Mouse (Mus musculus): ENCODE results near the gene Hoxc10. TPM values are rescaled to one million over a fixed set of nuclear protein-coding genes. Genes with fewer than 3 reads are reported as not detected.

Hoxc10 gene
- polyA plus RNA-seq, 1 experiment from 2014 or later, result not detected

DNA sequence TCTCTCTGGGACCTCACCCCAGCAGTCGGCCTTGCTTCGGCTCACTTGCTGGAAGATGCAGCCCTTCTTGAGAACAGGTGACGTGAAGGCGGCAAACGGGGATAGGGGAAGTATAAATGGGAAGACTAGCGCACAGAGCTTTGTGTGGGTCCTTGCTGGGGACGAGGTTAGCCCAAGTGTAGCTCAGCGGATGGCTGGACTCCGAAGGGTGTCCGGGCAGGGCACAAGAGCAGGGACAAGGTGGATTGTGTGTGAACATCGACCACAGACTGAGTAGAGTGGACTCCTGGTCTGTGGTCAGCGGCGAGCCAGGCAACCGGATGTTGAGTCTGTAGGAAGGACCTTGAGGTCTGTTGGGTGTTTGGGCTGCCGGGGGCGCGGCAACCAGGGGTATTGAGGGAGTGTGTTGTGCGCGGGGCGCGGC lies 9.1 kb downstream of the Hoxc10 start:
- Histone ChIP-seq H3K9ac (no peak overlapping the region), H3K9me3 (no peaks in the 10 kb centered on the region), H3K36me3 (no peaks in the 10 kb centered on the region), H3K4me1 (replicated peaks) (no peaks in the 10 kb centered on the region), H3K27ac (replicated peaks) (no peak overlapping the region), H3K4me3 (no peak overlapping the region), H3K4me2 (no peak overlapping the region), H3K27me3 (peaks cover 90% of the 10 kb centered on the region)
- ATAC-seq (ENCODE audit: low FRiP score, low read depth), result no peak
- WGBS, result under 1% methylated on average over 21 of the region's 21 CpGs

DNA sequence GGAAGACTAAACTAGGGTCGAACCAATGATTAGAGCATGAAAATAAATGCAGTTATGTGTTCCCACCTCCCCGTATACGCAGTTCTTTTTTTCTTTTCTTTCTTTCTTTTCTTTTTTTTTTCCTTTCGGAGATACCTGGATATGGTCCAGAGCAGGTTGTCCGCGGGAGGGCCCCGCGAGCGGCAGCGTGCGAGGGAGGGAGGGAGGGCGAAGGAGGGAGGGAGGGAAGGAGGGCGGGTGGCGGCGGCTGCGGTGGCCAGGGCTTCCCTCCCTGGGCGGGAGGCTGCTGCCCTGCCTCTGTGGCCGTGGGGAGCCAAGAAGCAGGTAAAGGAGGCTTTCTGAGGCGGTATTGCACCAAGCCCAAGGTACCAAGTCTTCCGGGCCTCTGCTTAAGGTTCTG lies 9.6 kb downstream of the Hoxc10 start, which contains the start of gene Hoxc9:
Gene Hoxc9, plus strand, starts transcription at position 269 of the 400 bp plus-strand sequence.
- H3K9ac ChIP-seq, result no peak within 1 kb of the TSS
- WGBS, result under 1% methylated on average over 8 of the region's 20 CpGs
- no peaks in the 10 kb centered on the region for H3K4me1 ChIP-seq (replicated peaks)
- H3K27ac ChIP-seq (replicated peaks), result no peak within 1 kb of the TSS
- H3K36me3 ChIP-seq, result no peaks in the 10 kb centered on the region
- H3K27me3 ChIP-seq, result peaks cover 90% of the 10 kb centered on the region
- H3K4me2 ChIP-seq, result no peak within 1 kb of the TSS
- H3K4me3 ChIP-seq, result no peak within 1 kb of the TSS
- H3K9me3 ChIP-seq, result no peaks in the 10 kb centered on the region
- no peak for ATAC-seq (ENCODE audit: low FRiP score, low read depth)

DNA sequence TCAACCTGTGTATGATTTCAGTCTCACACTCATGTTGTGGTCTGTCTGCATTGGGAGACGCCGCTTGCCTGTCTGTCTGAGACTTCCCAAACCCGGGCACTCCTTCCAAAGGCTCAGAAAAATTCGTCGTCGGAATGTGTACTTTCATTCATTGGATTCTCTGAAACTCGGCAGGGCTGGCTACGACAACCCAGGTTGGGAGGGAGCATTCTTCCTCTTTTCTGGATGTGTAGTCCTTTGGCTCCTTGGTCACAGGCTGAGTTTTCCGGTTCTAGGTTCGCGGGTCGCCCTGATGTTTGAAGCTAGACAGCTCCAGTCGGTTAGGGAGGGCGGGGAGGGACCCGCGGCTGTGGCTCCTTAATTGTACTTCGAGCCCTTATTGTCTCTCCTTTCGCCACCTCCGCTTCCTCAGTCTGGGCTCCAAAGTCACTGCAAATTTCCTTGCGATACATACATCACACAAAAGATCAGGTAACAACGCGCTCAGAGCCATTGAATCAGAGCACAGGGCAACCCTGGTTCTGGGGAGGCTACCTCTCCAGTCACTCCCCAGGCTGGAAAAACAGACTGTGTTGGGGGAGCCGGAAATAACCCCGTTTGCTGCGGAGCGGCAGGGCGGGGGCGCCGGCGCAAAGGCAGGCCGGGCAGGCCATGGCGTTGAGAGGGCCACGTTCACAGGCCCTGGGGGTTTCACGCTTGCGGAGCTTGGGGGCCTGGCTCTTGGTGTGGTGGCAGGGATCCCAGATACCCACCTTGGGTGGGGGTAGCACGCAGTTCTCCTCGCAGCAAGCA lies 10.2 kb downstream of the Hoxc10 start:
- no peaks in the 10 kb centered on the region for H3K9me3 ChIP-seq
- no peak overlapping the region for H3K27ac ChIP-seq (replicated peaks)
- H3K9ac ChIP-seq, result no peak overlapping the region
- no peaks in the 10 kb centered on the region for H3K36me3 ChIP-seq
- H3K4me2 ChIP-seq, result no peak overlapping the region
- under 1% methylated on average over 37 of the region's 37 CpGs for WGBS
- no peak overlapping the region for H3K4me3 ChIP-seq
- no peak for ATAC-seq (ENCODE audit: low FRiP score, low read depth)
- H3K4me1 ChIP-seq (replicated peaks), result peaks cover 6% of the 10 kb centered on the region
- peaks cover 90% of the 10 kb centered on the region for H3K27me3 ChIP-seq

DNA sequence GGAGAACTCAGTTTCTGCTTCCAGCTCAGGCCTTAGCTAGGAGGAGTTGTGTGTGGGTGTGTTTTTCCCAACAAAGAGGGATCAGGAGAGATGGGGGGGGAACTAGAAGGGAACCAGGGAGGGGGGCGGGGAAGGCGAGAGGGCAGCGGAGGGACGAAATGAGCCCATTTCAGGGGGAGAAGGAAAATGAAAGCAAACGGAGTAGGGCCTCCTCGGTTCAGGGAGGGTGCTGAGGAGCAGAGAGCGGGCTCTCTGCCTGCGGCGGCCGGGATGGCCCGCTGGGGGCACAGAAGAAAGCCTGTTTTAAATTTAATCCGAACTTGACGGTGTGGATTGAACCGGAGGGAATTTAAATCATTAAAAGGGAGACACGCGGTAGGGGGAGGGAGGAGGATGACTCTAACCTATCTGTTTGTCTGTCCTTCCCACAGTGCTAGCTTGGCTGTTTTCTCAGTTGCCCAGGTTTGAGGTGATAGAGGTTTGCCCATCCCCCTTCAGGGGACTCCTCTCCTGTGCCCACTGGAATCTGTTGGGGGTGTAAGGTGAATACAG lies 10.9 kb downstream of the Hoxc10 start:
- Histone ChIP-seq H3K4me2 (no peak overlapping the region), H3K27ac (replicated peaks) (no peak overlapping the region), H3K4me3 (no peak overlapping the region), H3K9ac (no peak overlapping the region), H3K27me3 (peaks cover 90% of the 10 kb centered on the region), H3K4me1 (replicated peaks) (peaks cover 9% of the 10 kb centered on the region), H3K9me3 (no peaks in the 10 kb centered on the region), H3K36me3 (no peaks in the 10 kb centered on the region)
- WGBS, result under 1% methylated on average over 16 of the region's 16 CpGs
- no peak for ATAC-seq (ENCODE audit: low FRiP score, low read depth)

DNA sequence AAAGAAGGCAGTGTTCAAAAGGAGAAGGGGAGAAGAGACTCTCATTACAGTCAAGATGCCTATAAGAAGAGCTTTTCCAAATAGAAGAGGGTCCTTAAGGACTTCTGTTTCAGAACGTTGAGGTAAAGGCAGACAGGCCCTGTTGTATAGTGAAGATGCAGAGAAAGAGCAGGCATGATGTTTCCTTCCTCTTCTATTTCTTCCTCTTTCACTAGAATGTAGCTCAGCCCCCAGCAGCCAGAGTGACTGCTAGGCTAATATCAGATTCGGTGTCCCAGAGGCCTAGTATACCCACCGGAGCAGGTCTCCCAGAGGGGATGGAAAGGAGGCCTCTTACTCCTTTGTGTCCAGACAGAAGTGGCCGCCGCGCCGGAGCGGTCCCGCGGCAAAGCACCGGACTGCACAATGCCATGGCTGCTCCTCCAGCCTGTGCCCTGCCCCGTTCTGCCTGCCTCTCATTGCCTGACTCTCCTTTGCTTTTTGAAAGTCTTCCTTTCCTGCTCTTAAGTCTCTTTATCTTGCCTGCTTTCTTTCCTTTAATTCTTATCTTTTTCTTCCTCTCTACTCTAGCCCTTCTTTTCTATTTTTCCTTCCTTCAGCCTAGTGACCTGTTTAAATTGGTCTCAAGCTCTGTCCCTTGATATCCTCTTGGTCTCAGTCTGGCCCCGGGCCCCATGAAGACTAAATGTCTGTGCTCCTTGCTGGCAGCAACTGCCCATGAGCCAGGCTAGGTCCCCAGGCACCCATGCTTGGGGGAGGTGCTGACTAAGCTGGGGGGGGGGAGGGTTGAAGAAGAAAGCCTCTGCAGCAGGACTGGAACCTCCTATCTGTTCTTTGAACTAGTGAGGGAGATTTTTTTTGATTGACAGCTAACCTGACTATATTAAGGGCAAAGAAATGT lies 12.3 kb downstream of the Hoxc10 start:
- ATAC-seq (ENCODE audit: low FRiP score, low read depth), result no peak
- no peaks in the 10 kb centered on the region for H3K9me3 ChIP-seq
- H3K4me2 ChIP-seq, result no peak overlapping the region
- no peaks in the 10 kb centered on the region for H3K36me3 ChIP-seq
- WGBS, result 3% methylated on average over 13 of the region's 13 CpGs
- peaks cover 9% of the 10 kb centered on the region for H3K4me1 ChIP-seq (replicated peaks)
- H3K27me3 ChIP-seq, result peaks cover 90% of the 10 kb centered on the region
- no peak overlapping the region for H3K9ac ChIP-seq
- H3K27ac ChIP-seq (replicated peaks), result no peak overlapping the region
- H3K4me3 ChIP-seq, result no peak overlapping the region

DNA sequence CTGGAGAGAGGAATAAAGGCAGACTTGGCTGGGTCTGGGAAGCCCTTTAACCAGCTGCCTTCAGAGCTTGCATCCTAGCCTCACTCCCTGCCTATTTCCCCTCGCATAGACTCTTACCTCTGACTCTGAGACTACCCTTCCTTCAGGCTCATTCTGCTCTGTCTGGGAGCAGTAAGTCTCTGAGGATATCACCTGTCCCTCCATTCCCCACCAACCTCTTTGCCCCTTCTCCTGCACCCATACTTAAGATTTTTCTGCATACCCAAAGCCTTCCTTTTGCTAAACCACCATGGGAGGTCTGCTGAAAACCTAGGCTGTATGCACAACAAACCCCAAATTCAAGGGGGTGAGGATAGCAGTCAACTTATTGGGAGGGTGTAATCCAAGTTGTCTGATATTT lies 13.3 kb downstream of the Hoxc10 start:
- ATAC-seq (ENCODE audit: low FRiP score, low read depth), result no peak
- H3K27me3 ChIP-seq, result peaks cover 90% of the 10 kb centered on the region
- peaks cover 9% of the 10 kb centered on the region for H3K4me1 ChIP-seq (replicated peaks)
- H3K9me3 ChIP-seq, result no peaks in the 10 kb centered on the region
- H3K36me3 ChIP-seq, result no peaks in the 10 kb centered on the region
- H3K9ac ChIP-seq, result no peak overlapping the region
- H3K27ac ChIP-seq (replicated peaks), result no peak overlapping the region
- H3K4me3 ChIP-seq, result no peak overlapping the region
- H3K4me2 ChIP-seq, result no peak overlapping the region
- WGBS, result 0% methylated on average over 1 of the region's 1 CpGs

DNA sequence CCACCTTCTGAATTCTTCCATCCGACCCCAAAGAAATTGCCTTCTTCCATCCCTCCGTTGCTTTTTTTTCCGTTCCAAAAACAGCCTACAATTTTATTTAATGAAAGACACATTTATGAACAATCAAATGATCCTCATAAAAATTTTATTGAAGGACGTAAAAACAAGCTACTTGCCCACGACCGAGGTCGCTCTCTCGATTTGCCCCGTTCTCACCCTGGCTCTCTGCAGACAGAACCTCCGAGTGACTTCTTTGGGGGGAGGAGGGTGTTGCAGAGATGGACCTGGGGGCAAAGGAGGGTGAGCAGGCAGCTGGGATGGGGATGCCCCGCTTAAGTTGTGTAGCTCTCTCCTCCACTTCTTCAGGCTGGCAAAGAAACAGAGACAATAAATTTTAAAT lies 13.8 kb downstream of the Hoxc10 start:
- H3K36me3 ChIP-seq, result no peaks in the 10 kb centered on the region
- 2% methylated on average over 11 of the region's 11 CpGs for WGBS
- H3K9ac ChIP-seq, result no peak overlapping the region
- ATAC-seq (ENCODE audit: low FRiP score, low read depth), result no peak
- H3K4me3 ChIP-seq, result no peak overlapping the region
- H3K27ac ChIP-seq (replicated peaks), result no peak overlapping the region
- peaks cover 90% of the 10 kb centered on the region for H3K27me3 ChIP-seq
- H3K4me1 ChIP-seq (replicated peaks), result peaks cover 9% of the 10 kb centered on the region
- no peak overlapping the region for H3K4me2 ChIP-seq
- H3K9me3 ChIP-seq, result no peaks in the 10 kb centered on the region

DNA sequence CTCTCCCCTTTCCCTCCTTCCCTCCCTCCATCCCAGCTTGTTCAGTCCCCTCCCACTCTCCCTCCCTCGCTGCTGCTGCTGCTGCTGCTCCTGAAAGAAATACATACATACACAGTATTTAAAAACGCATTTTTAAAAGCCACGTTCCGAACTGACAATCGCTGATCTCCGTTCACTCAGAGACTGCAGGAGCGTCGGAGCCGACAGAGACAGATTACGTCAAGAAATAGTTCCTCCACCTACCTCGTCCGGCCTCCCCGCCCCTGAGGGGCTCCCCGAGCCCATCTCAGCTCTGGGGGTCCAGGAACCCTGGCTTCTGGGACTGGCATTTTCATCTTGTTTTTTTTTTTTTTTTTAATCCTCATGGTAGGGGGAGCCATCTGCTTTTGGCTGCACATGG lies 14.3 kb downstream of the Hoxc10 start:
- Histone ChIP-seq H3K9ac (no peak overlapping the region), H3K4me2 (peak overlapping the region; percentile 35), H3K4me3 (no peak overlapping the region; the same call in 1 of the 2 replicates), H3K27me3 (peaks cover 90% of the 10 kb centered on the region), H3K36me3 (no peaks in the 10 kb centered on the region), H3K4me1 (replicated peaks) (peaks cover 9% of the 10 kb centered on the region), H3K27ac (replicated peaks) (no peak overlapping the region), H3K9me3 (no peaks in the 10 kb centered on the region)
- 2% methylated on average over 14 of the region's 14 CpGs for WGBS
- ATAC-seq (ENCODE audit: low FRiP score, low read depth), result no peak

DNA sequence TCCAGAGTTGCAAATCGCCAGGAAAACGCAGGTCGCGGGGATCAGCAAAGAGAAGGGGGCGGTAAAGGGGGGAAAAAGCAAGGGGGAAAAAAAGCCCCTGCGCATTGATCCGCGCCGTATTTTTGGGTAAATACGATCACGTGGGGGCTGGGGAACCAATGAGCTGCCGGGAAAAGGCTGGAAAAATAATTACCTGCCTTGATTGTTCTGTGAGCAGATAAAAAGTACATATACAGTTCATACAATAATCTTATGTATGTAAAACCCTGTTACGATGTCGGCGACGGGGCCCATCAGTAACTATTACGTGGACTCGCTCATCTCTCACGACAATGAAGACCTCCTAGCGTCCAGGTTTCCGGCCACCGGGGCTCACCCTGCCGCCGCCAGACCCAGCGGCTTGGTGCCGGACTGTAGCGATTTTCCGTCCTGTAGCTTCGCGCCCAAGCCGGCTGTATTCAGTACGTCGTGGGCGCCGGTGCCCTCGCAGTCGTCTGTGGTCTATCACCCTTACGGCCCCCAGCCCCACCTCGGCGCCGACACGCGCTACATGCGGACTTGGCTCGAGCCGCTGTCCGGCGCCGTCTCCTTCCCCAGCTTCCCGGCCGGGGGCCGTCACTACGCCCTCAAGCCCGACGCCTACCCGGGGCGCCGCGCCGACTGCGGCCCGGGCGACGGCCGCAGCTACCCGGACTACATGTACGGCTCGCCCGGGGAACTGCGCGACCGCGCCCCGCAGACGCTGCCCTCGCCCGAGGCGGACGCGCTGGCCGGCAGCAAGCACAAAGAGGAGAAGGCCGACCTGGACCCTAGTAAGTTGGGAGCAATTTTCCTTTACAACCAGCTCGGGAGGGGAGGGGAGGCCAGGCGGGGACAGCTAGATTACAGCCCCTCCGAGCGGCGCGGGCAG lies 15.0 kb downstream of the Hoxc10 start:
- Histone ChIP-seq H3K9me3 (no peaks in the 10 kb centered on the region), H3K4me2 (peak overlapping the region; percentile 35), H3K9ac (no peak overlapping the region), H3K4me1 (replicated peaks) (peaks cover 9% of the 10 kb centered on the region), H3K27me3 (peaks cover 91% of the 10 kb centered on the region), H3K4me3 (peak overlapping the region; percentile 15), H3K36me3 (no peaks in the 10 kb centered on the region), H3K27ac (replicated peaks) (no peak overlapping the region)
- WGBS, result under 1% methylated on average over 88 of the region's 88 CpGs
- ATAC-seq (ENCODE audit: low FRiP score, low read depth), result no peak

DNA sequence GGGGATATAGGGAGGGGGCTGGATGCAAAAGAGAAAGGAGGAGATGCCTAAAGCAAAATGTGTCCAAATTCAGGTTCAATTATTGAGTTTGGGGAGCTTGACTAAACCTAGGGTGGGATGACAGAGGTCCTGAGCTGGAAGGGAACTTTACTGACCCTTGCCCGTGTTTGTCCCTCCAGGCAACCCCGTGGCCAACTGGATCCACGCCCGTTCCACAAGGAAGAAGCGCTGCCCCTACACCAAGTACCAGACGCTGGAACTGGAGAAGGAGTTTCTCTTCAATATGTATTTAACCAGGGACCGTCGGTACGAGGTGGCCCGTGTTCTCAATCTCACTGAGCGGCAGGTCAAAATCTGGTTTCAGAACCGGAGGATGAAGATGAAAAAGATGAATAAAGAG lies 17.1 kb downstream of the Hoxc10 start:
- Histone ChIP-seq H3K27ac (replicated peaks) (no peak overlapping the region), H3K9me3 (no peaks in the 10 kb centered on the region), H3K27me3 (peaks cover 97% of the 10 kb centered on the region), H3K9ac (no peak overlapping the region), H3K4me2 (no peak overlapping the region), H3K4me1 (replicated peaks) (peaks cover 9% of the 10 kb centered on the region), H3K4me3 (no peak overlapping the region), H3K36me3 (no peaks in the 10 kb centered on the region)
- ATAC-seq (ENCODE audit: low FRiP score, low read depth), result no peak
- 2% methylated on average over 12 of the region's 12 CpGs for WGBS

DNA sequence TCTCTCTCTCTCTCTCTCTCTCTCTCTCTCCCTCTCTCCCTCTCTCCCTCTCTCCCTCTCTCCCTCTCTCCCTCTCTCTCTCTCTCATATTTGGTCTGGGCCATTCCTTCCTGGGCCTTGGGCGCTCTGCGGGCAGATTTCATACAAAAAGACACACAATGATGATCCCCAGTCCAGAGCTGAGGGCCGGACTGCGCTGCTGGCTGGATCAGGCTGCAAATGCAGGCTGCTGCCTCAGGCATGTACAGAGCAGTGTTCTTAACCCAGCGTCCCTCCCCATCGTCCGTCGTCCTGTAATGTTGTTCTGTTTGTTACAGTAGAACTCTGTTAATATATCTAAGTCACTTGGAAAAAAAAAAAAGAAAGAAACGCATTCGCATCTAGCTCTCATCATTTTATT lies 17.9 kb downstream of the Hoxc10 start:
- no peak for ATAC-seq (ENCODE audit: low FRiP score, low read depth)
- Histone ChIP-seq H3K9ac (no peak overlapping the region), H3K4me3 (no peak overlapping the region), H3K4me2 (no peak overlapping the region), H3K36me3 (no peaks in the 10 kb centered on the region), H3K27me3 (peaks cover 97% of the 10 kb centered on the region), H3K9me3 (no peaks in the 10 kb centered on the region), H3K4me1 (replicated peaks) (peaks cover 9% of the 10 kb centered on the region), H3K27ac (replicated peaks) (no peak overlapping the region)
- WGBS, result under 1% methylated on average over 10 of the region's 10 CpGs
